Mouse (Mus musculus) C2C12 (cell line): ENCODE measurements at regions not wholly inside any gene's neighbourhood (a gene's known extent, or its start where the extent isn't known, plus 50 kb on each side); places are given as distances from the start of the nearest gene placed in this dataset.

Experiments
- CEBPB ChIP-seq: IDR thresholded peaks from one replicate; pipeline ENCODE4 v1.6.1; 2011; ENCODE audit warnings: low read depth, mild to moderate bottlenecking, control low read depth, moderate library complexity
- CTCF ChIP-seq: IDR thresholded peaks from one replicate; pipeline ENCODE4 v1.5.1; 2011; ENCODE audit not compliant: control insufficient read depth, insufficient read depth, insufficient read length
- FOSL1 ChIP-seq: IDR thresholded peaks from one replicate; pipeline ENCODE4 v1.8.0; 2011; ENCODE audit warnings: mild to moderate bottlenecking, low read length; ENCODE audit not compliant: poor library complexity, insufficient read depth, severe bottlenecking
- MAX ChIP-seq: IDR thresholded peaks from one replicate; pipeline ENCODE4 v1.6.1; 2011; ENCODE audit warnings: mild to moderate bottlenecking, control low read depth
- MYOD1 ChIP-seq: IDR thresholded peaks from one replicate; pipeline ENCODE4 v1.6.1; 2011; ENCODE audit warnings: low read depth; ENCODE audit not compliant: control insufficient read depth, insufficient read length
- MYOG ChIP-seq: IDR thresholded peaks from one replicate; pipeline ENCODE4 v1.6.1; 2011; ENCODE audit not compliant: control insufficient read depth, insufficient read length; ENCODE audit errors: extremely low read depth
- USF1 ChIP-seq: IDR thresholded peaks from one replicate; pipeline ENCODE4 v1.6.1; 2011; ENCODE audit warnings: low read depth, mild to moderate bottlenecking, control low read depth, moderate library complexity

GRCm38 (mm10) chr13:28410324-28410723 is 153.0 kb downstream of the Gm11361 start:
- TF ChIP-seq CTCF (no peak), MYOG (no peak), USF1 (no peak), MAX (no peak), CEBPB (no peak), MYOD1 (peak; percentile 75), FOSL1 (no peak)
